Mouse (Mus musculus): ENCODE results near the gene Rbfox1.

DNA sequence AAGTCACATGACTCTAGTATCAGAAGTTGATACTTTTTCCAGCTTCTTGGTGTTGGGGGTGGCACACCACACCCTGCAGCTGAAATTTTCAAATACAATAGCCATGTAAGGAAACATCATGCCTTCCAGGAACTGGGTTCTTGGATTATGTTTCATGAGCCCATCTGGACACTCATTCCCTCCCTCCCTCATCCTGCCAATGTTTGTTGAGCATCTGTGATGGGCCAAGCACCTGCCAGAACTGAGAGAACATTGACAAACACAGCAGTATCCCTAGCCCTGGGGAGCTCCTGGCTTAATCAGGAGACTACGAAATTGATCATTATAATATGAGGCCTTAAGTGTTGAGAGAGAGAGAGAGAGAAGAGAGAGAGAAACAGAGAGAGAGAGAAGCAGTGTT is 18.2 kb upstream of the Rbfox1 start:
- no peak for TF ChIP-seq CTCF (IDR thresholded peaks at IDR 0.05; ENCODE audit: borderline replicate concordance, extremely low read depth, insufficient read depth, insufficient read length)
- TF ChIP-seq POLR2A (IDR thresholded peaks at IDR 0.05; ENCODE audit: borderline replicate concordance, extremely low read depth, insufficient read depth, insufficient read length, poor library complexity, severe bottlenecking), result no peak

All from brain, embryonic 14.5 days (tissue).